Mouse (Mus musculus) telencephalon, adult 2 months (tissue): Measurements from ENCODE around the gene Large2.

Experiments
- DNase-seq: peaks from one replicate; pipeline ENCODE4 v3.0.0-alpha.2; 2011; ENCODE audit warnings: low read depth, low spot score

The Large2 gene

DNA sequence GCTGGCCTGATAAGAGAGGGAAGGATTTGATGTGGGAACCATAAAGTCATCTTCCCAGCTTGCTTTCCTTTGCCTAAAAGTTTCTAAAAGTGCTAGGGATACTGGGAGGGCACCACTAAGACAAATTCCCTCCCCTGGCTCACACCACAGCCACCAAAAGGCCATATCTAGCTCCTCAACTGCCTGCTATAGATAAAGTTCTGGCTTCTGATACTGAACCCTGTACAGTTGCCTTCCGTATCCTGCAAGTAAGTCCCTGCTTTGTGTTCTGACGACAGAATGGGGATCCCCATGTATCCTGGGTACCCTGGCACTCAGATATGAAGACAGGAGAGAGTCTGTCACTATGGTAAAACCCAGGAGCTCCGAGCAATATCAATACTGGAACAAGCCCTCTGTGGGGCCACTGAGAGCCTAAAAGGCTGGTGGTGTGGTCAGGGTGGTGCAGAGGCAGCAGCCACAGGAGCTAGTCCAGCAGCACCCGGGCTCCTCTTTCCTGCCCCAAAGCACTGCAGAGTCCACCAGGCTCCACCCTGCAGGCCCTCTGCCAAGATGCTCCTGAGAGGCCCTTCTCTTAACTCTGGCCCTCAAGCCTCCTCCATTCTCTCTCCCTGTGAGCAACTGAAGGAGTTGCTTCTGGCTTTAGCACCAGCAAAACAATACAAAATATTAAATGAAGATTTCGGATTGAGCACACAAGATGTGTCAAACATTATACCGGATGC is 15.7 kb upstream of the Large2 start:
- no peak for DNase-seq

DNA sequence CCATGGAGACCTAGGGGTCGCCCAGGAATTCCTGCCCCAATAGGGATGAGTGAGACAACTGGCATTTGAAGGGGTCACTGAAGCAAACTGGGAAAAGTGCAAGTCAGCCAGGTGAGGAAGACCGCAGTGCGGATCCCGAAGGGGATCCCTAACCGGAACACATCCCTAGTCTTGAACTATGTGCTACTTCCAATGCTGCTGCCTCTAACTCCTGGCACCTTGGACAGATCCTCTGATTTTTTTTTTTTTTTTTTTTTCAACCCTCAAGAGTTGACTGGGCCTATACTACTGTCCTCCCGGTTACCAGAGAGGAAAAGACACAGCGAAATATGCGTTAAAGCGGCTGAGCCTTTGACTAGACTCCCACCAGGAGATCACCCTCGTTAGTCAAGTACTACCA is 15.0 kb upstream of the Large2 start:
- DNase-seq: no peak

DNA sequence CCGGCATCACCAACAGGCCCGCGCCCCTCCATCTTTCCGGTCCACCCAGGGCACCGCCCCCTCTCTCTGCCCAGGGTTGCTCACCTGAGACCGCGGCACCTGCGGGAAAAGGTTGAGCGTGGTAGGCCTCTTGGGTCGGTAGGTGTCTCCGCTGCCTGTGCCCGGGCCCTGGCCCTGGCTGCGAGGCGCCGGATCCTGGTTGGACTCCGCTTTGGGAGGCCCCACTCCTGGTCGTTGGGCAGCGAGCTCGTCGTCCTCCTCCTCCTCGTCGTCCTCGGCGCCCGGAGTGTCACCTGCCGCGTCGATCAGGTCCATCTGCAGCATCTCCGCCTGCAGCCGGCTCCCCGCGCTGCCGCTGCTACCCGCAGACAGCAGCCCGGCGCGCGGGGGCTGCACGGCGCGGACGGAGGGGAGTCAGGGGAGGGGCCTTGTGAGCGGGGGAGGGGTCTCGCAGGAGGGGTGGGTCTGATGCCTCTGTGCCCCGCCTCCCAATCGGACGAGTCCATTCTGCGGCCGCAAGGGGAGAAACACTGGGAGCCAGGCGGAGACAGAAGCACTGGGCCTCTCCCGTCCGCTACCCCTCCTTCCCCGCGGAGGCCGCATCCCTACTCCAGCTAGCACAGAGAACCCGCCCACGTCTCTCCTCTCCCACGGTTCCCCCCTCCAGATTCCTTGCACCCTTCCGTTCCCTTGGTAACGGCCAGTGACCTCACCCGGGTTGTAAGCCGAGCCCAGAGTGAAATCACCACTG is 14.4 kb upstream of the Large2 start:
- DNase-seq: peak; percentile 97

- no peak for DNase-seq
Measured at GRCm38 (mm10) chr2:92388081-92388517, 13.4 kb upstream of the Large2 start.

GRCm38 (mm10) chr2:92387646-92388045 is 13.0 kb upstream of the Large2 start:
- DNase-seq: peak; percentile 84

- DNase-seq: no peak
Measured at GRCm38 (mm10) chr2:92386821-92387570, 12.3 kb upstream of the Large2 start.

GRCm38 (mm10) chr2:92385113-92386051 is 10.7 kb upstream of the Large2 start:
- no peak for DNase-seq

DNA sequence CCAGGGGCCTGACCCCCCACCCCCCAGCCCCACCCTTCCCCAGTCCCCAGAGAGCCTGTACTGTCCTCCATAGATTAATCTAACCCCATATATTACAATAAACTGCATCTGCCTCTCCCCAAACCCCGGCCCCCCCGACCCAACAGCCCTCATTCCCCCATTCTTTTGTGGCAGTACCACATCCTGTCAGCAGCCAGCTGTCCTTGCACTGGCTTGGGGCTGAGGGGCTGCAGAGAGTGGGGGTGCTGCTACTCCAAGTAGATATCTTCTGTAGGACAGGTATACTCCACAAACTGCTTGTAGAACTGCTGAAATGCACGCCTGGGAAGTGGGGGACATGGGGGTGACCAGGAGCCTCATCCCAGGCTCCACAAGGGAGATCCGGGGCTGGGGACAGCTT is 9.4 kb upstream of the Large2 start:
- DNase-seq: no peak

DNA sequence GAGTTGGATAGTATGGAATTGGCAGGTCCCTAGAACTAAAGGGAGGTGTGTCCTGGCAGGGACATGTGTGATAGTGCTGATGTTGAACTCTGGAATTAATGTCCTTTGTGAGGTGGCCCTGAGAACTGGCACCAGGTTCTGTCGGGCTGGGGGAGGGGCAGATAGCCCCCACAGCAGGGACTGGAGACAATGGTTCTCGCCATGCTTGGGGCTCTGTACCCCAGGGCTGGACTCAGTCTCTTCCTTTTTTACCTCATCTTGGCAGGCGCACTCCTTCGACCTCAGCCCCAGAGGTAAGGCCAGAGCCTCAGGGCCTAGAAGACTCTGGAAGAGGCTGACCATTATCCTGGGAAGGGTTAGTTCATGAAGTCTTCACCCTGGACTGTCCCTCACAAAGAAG is 8.1 kb upstream of the Large2 start:
- no peak for DNase-seq

- no peak for DNase-seq
Measured at GRCm38 (mm10) chr2:92381901-92382588, 7.4 kb upstream of the Large2 start, which contains the start of gene 1700029I15Rik. Gene 1700029I15Rik (plus strand): TSS chr2:92382538.

DNA sequence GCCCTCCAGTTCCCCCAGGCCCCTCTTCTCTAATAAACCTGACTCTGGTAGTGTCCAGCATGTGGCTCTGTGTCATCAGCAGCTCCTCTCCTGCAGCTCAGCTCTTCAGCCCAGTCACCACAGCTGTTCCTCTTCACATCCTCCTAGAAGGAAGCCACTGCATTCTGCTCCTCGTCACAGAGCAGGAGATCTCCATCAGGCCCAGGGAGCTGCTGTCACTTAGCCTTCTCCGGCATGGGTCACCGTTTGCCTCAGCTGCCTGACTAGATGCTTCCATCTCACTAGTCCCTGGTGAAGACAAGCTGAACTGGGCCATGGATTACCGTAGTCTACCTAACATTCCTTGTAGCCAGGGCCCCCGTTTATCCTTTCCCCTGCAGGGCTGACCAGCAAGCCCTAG is 6.5 kb upstream of the Large2 start:
- DNase-seq: no peak

DNA sequence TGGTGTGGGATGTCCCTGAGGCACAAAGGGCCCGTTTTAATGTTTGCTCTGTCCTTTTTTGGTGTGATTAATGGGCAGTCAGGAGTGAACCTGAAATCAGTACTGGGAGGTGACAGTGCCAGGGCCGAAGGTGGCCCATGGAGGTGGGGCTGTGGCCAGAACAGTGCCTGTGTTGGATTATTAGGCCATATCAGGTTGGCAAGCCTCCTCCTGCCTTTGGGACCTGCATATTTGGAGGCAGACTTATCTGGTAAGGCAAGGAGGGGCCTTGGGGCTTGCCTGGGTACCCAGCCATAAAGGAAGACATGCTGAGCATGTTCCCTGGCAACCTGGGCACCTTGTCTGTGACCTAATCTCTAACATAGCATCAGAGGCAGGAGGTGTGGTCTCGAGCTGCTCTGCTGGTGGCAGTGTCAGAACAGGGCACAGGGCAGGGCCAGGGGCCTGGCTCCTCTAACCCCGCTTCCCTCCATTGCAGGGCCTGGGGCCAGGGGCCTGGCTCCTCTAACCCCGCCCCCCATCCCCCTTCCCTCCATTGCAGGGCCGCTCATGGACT is 5.9 kb upstream of the Large2 start:
- no peak for DNase-seq

- no peak for DNase-seq
Measured at GRCm38 (mm10) chr2:92379783-92380494, 5.3 kb upstream of the Large2 start.

DNA sequence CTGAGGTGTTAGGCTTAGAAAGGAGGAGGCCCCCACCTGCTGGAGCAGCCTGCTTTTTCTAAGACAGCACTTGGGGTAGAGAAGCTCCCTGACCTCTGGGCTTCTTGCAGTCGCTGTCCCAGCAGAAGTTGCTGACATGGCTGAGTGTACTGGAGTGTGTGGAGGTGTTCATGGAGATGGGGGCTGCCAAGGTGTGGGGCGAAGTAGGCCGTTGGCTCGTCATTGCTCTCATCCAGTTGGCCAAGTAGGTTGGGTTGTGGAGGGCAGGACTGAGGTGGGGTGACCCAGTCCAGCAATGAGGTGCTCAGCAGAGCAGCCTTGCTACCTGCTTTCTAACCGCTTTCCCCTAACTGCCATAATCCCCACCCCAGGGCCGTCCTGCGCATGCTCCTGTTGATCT is 2.7 kb upstream of the Large2 start:
- no peak for DNase-seq

GRCm38 (mm10) chr2:92376300-92376699 is 1.6 kb upstream of the Large2 start:
- DNase-seq: no peak

GRCm38 (mm10) chr2:92375788-92376187 is 1.1 kb upstream of the Large2 start:
- no peak for DNase-seq

DNA sequence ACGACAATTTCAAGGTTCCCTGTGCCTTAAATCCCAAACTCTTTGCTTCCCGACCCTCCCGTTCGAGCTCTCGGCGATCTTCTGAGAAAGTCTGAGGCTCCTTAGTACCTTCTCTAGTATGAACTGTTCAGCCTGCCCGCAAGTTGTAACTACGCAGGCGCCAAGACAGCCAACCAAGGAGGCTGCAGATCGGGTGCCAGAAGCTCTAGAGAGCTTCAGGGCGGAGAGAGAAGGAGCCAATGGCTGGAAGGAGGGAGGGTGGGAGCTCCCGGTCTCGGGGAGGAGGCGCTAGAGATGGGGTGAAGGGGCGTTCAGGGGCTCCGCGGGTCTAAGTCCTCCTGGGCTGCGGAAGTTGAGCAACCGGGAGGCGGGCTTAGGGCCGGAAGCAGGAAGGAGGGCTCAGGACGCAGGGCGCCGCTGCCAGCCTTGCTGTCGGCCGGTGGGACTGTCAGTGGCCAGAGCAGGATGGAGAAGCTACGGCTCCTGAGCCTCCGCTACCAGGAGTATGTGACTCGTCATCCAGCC is 492 bp upstream of the Large2 start:
- DNase-seq: peak; percentile 99

DNA sequence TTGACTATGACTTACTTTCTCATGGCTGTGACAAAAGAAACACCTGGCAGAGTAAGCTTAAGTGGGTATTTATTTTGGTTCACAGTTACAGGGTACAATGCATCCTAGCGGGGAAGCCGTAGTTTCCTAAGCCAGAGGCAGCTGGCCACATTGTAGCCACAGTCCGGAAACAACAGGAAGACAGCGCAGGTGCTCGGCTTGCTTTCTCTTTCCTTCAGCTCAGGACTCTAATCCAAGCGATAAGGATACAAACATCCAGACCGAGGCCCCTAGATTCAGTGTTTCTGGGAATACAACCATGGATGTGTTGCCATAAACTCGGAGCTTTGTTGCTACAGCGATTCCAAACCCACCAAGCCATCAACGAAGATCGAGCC is 1.2 kb downstream of the Large2 start:
- DNase-seq: no peak

DNA sequence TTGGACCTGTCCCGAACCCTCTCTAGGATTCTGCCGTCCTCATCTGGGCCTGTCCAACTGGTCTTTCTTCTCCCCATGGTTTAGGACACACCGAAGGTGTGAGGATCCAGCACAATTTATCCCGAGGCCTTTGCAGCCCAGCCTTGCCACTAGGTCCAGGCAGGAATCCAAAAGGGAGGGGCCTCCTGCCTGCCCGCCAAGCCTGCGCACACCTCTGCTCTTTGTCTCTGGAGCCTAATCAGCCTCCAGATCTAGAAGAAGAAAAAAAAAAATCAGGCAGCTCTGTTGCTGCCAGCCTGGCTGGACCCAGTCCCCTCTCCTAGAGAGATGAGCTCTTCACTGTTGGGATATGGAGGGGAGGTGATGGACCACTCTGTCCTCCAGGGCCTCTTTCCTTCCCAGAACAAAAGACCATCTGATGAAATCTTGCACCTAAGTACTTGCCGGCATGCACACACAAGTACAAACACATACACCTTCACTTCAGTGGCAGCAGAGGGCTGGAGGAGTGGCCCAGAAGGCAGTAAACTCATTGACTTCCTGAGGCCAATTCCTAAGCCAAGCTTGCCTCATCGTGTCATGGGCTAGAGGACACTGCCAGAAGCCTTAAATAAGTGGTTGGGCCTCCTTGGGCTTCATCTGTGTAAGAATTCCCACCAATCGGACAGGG is 1.8 kb downstream of the Large2 start:
- DNase-seq: no peak
